Mouse (Mus musculus): ENCODE data around the gene Rdh1. TPM values are rescaled to one million over a fixed set of nuclear protein-coding genes. Genes with fewer than 3 reads are reported as not detected.

Rdh1 gene
- polyA plus RNA-seq, 2 experiments: 0.15 to 0.17 TPM

- ATAC-seq (ENCODE audit: insufficient read depth) (peak; percentile 40; the same call in 1 of the 2 replicates), DNase-seq (ENCODE audit: low read depth in 3 of 3, low spot score in 3 of 3) (peak in 2 of 3 experiments; percentile 55 to 63)
- peak overlapping the region; percentile 79; the same call in 1 of the 2 replicates for H3K9ac ChIP-seq (replicated peaks)
- H3K27ac ChIP-seq: peak overlapping the region; percentile 45
- peak overlapping the region; percentile 75 for H3K4me2 ChIP-seq (ENCODE audit: low read depth)
- no peaks in the 10 kb centered on the region for H3K9me3 ChIP-seq (ENCODE audit: control insufficient read depth, low read length)
- TF ChIP-seq CTCF (IDR thresholded peaks at IDR 0.05; ENCODE audit: low read depth) (peak; percentile 86), EP300 (IDR thresholded peaks at IDR 0.05; ENCODE audit: low read depth) (0 out of 2 replicates have a peak, but pooled peaks have one; percentile 11)
- peaks cover 36 to 44% of the 10 kb centered on the region in 2 experiments for H3K4me1 ChIP-seq (replicated peaks; ENCODE audit: control insufficient read depth in 2 of 2, insufficient read depth in 2 of 2, low read length in 1 of 2)
- H3K27me3 ChIP-seq (ENCODE audit: control insufficient read depth, insufficient read depth, low read length): no peaks in the 10 kb centered on the region
- 21% methylated on average over 13 of the region's 13 CpGs for WGBS (ENCODE audit: insufficient replicate concordance)
- H3K36me3 ChIP-seq (replicated peaks; ENCODE audit: control insufficient read depth, insufficient read depth, low read depth): peaks cover 15% of the 10 kb centered on the region
- H3K4me3 ChIP-seq (ENCODE audit: insufficient read depth in 1 of 2, low read depth in 2 of 2, low read length in 2 of 2): peak overlapping the region in 1 of 2 experiments; percentile 82; a peak in 2 of 4 replicates
Observed at GRCm38 (mm10) chr10:127738151-127738882, 21.2 kb upstream of the Rdh1 start.

- peak within 1 kb of the TSS; percentile 75 for H3K4me2 ChIP-seq (ENCODE audit: low read depth)
- peak within 1 kb of the TSS; percentile 79 for H3K9ac ChIP-seq (replicated peaks)
- H3K36me3 ChIP-seq (replicated peaks; ENCODE audit: control insufficient read depth, insufficient read depth, low read depth): peaks cover 22% of the 10 kb centered on the region
- peak; percentile 69 for ATAC-seq (ENCODE audit: insufficient read depth)
- peaks cover 29 to 36% of the 10 kb centered on the region in 2 experiments for H3K4me1 ChIP-seq (replicated peaks; ENCODE audit: control insufficient read depth in 2 of 2, insufficient read depth in 2 of 2, low read length in 1 of 2)
- peak in 2 of 3 experiments; percentile 51 to 54 for DNase-seq (ENCODE audit: low read depth in 3 of 3, low spot score in 3 of 3)
- H3K27ac ChIP-seq: peak within 1 kb of the TSS; percentile 45
- no peaks in the 10 kb centered on the region for H3K27me3 ChIP-seq (ENCODE audit: control insufficient read depth, insufficient read depth, low read length)
- H3K9me3 ChIP-seq (ENCODE audit: control insufficient read depth, low read length): no peaks in the 10 kb centered on the region
- 3% methylated on average over 50 of the region's 61 CpGs for WGBS (ENCODE audit: insufficient replicate concordance)
- peak; percentile 47 for TF ChIP-seq CTCF (IDR thresholded peaks at IDR 0.05; ENCODE audit: low read depth)
- TF ChIP-seq EP300 (IDR thresholded peaks at IDR 0.05; ENCODE audit: low read depth): no peak
- peak within 1 kb of the TSS; percentile 72 to 82 for H3K4me3 ChIP-seq (ENCODE audit: insufficient read depth in 1 of 2, low read depth in 2 of 2, low read length in 2 of 2)
Observed at GRCm38 (mm10) chr10:127739083-127739660, 20.3 kb upstream of the Rdh1 start, which contains the start of gene Zbtb39. TSS of gene Zbtb39 (plus strand) at chr10:127739538.

- H3K4me2 ChIP-seq (ENCODE audit: low read depth): peak overlapping the region; percentile 75
- WGBS (ENCODE audit: insufficient replicate concordance): under 1% methylated on average over 54 of the region's 55 CpGs
- no peak for TF ChIP-seq EP300 (IDR thresholded peaks at IDR 0.05; ENCODE audit: low read depth)
- no peak for TF ChIP-seq CTCF (IDR thresholded peaks at IDR 0.05; ENCODE audit: low read depth)
- peaks cover 22% of the 10 kb centered on the region for H3K36me3 ChIP-seq (replicated peaks; ENCODE audit: control insufficient read depth, insufficient read depth, low read depth)
- ATAC-seq (ENCODE audit: insufficient read depth) (peak; percentile 40), DNase-seq (ENCODE audit: low read depth in 3 of 3, low spot score in 3 of 3) (no peak)
- H3K9me3 ChIP-seq (ENCODE audit: control insufficient read depth, low read length): no peaks in the 10 kb centered on the region
- peak overlapping the region; percentile 72 to 82 for H3K4me3 ChIP-seq (ENCODE audit: insufficient read depth in 1 of 2, low read depth in 2 of 2, low read length in 2 of 2)
- no peak overlapping the region; the same call in 1 of the 2 replicates for H3K27ac ChIP-seq
- peak overlapping the region; percentile 79 for H3K9ac ChIP-seq (replicated peaks)
- no peaks in the 10 kb centered on the region for H3K27me3 ChIP-seq (ENCODE audit: control insufficient read depth, insufficient read depth, low read length)
- peaks cover 29 to 34% of the 10 kb centered on the region in 2 experiments for H3K4me1 ChIP-seq (replicated peaks; ENCODE audit: control insufficient read depth in 2 of 2, insufficient read depth in 2 of 2, low read length in 1 of 2)
Observed at GRCm38 (mm10) chr10:127739661-127740161, 19.8 kb upstream of the Rdh1 start.

GRCm38 (mm10) chr10:127744661-127745060 lies 14.9 kb upstream of the Rdh1 start:
- Histone ChIP-seq H3K27me3 (ENCODE audit: control insufficient read depth, insufficient read depth, low read length) (no peaks in the 10 kb centered on the region), H3K9me3 (ENCODE audit: control insufficient read depth, low read length) (no peaks in the 10 kb centered on the region), H3K4me3 (ENCODE audit: insufficient read depth in 1 of 2, low read depth in 2 of 2, low read length in 2 of 2) (no peak overlapping the region), H3K27ac (no peak overlapping the region), H3K4me1 (replicated peaks; ENCODE audit: control insufficient read depth in 2 of 2, insufficient read depth in 2 of 2, low read length in 1 of 2) (peaks cover 3 to 16% of the 10 kb centered on the region in 2 experiments), H3K36me3 (replicated peaks; ENCODE audit: control insufficient read depth, insufficient read depth, low read depth) (peaks cover 22% of the 10 kb centered on the region), H3K9ac (replicated peaks) (no peak overlapping the region), H3K4me2 (ENCODE audit: low read depth) (no peak overlapping the region)
- WGBS (ENCODE audit: insufficient replicate concordance): 75% methylated on average over 5 of the region's 5 CpGs
- peak; percentile 79 for TF ChIP-seq CTCF (IDR thresholded peaks at IDR 0.05; ENCODE audit: low read depth)
- TF ChIP-seq EP300 (IDR thresholded peaks at IDR 0.05; ENCODE audit: low read depth): no peak
- DNase-seq (ENCODE audit: low read depth in 3 of 3, low spot score in 3 of 3) (no peak), ATAC-seq (ENCODE audit: insufficient read depth) (no peak)

GRCm38 (mm10) chr10:127745886-127746285 lies 13.6 kb upstream of the Rdh1 start:
- no peak for DNase-seq (ENCODE audit: low read depth in 3 of 3, low spot score in 3 of 3)
- H3K27ac ChIP-seq: no peak overlapping the region
- no peak overlapping the region for H3K9ac ChIP-seq (replicated peaks)
- peaks cover 22% of the 10 kb centered on the region for H3K36me3 ChIP-seq (replicated peaks; ENCODE audit: control insufficient read depth, insufficient read depth, low read depth)
- no peaks in the 10 kb centered on the region for H3K27me3 ChIP-seq (ENCODE audit: control insufficient read depth, insufficient read depth, low read length)
- no peak overlapping the region for H3K4me2 ChIP-seq (ENCODE audit: low read depth)
- peaks cover 0 to 15% of the 10 kb centered on the region in 2 experiments; a peak in 1 of 4 replicates for H3K4me1 ChIP-seq (replicated peaks; ENCODE audit: control insufficient read depth in 2 of 2, insufficient read depth in 2 of 2, low read length in 1 of 2)
- no peak for ATAC-seq (ENCODE audit: insufficient read depth)
- TF ChIP-seq CTCF (IDR thresholded peaks at IDR 0.05; ENCODE audit: low read depth): no peak
- TF ChIP-seq EP300 (IDR thresholded peaks at IDR 0.05; ENCODE audit: low read depth): no peak
- no peaks in the 10 kb centered on the region for H3K9me3 ChIP-seq (ENCODE audit: control insufficient read depth, low read length)
- H3K4me3 ChIP-seq (ENCODE audit: insufficient read depth in 1 of 2, low read depth in 2 of 2, low read length in 2 of 2): no peak overlapping the region
- 55% methylated on average over 5 of the region's 5 CpGs for WGBS (ENCODE audit: insufficient replicate concordance)
